Mouse (Mus musculus): ENCODE measurements around the gene Gm28035.

Gm28035 gene

GRCm38 (mm10) chr2:30306087-30306486 is 65.7 kb downstream of the Gm28035 start:
- no peak for DNase-seq (ENCODE audit: low spot score)

GRCm38 (mm10) chr2:30309351-30309750 is 69.0 kb downstream of the Gm28035 start:
- no peak for DNase-seq (ENCODE audit: low spot score)

- DNase-seq (ENCODE audit: low spot score) = no peak
These were observed 71.1 kb downstream of the Gm28035 start for GRCm38 (mm10) chr2:30311481-30311880.

- DNase-seq (ENCODE audit: low spot score) = no peak
These were observed 75.8 kb downstream of the Gm28035 start for GRCm38 (mm10) chr2:30316136-30316535.

- no peak for DNase-seq (ENCODE audit: low spot score)
These were observed 76.6 kb downstream of the Gm28035 start for GRCm38 (mm10) chr2:30316955-30317354.

GRCm38 (mm10) chr2:30319260-30319659 is 78.9 kb downstream of the Gm28035 start:
- DNase-seq (ENCODE audit: low spot score) = no peak

- no peak for DNase-seq (ENCODE audit: low spot score)
These were observed 82.7 kb downstream of the Gm28035 start for GRCm38 (mm10) chr2:30323111-30323510.

GRCm38 (mm10) chr2:30325296-30325695 is 84.9 kb downstream of the Gm28035 start:
- DNase-seq (ENCODE audit: low spot score) = no peak

GRCm38 (mm10) chr2:30327276-30327675 is 86.9 kb downstream of the Gm28035 start:
- no peak for DNase-seq (ENCODE audit: low spot score)

GRCm38 (mm10) chr2:30328791-30329190 is 88.4 kb downstream of the Gm28035 start:
- no peak for DNase-seq (ENCODE audit: low spot score)

Measured in urinary bladder, postnatal 10 days (tissue).